Mouse (Mus musculus): ENCODE measurements around the gene Clock. TPM values are rescaled to one million over a fixed set of nuclear protein-coding genes. Genes with fewer than 3 reads are reported as not detected.
A peak's percentile ranks its signal among the peaks of the same experiment; 100 is the strongest.

Clock gene
- polyA plus RNA-seq, 1 experiment, result 16.3 TPM

GRCm38 (mm10) chr5:76203171-76203570, 101.4 kb downstream of the Clock start:
- no peak for DNase-seq (ENCODE audit: low read depth)
- no peak for TF ChIP-seq CTCF (IDR thresholded peaks at IDR 0.05; ENCODE audit: borderline replicate concordance, extremely low read depth, insufficient read depth, insufficient read length)
- TF ChIP-seq POLR2A (IDR thresholded peaks at IDR 0.05; ENCODE audit: borderline replicate concordance, extremely low read depth, insufficient read depth, insufficient read length, poor library complexity, severe bottlenecking), result no peak

- no peak for DNase-seq (ENCODE audit: low read depth)
- TF ChIP-seq POLR2A (IDR thresholded peaks at IDR 0.05; ENCODE audit: borderline replicate concordance, extremely low read depth, insufficient read depth, insufficient read length, poor library complexity, severe bottlenecking), result no peak
- TF ChIP-seq CTCF (IDR thresholded peaks at IDR 0.05; ENCODE audit: borderline replicate concordance, extremely low read depth, insufficient read depth, insufficient read length), result no peak
Observed at GRCm38 (mm10) chr5:76199346-76199745, 105.2 kb downstream of the Clock start.

GRCm38 (mm10) chr5:76194377-76194945, 110.1 kb downstream of the Clock start:
- no peak for DNase-seq (ENCODE audit: low read depth)

GRCm38 (mm10) chr5:76193075-76193474, 111.5 kb downstream of the Clock start:
- TF ChIP-seq CTCF (IDR thresholded peaks at IDR 0.05; ENCODE audit: borderline replicate concordance, extremely low read depth, insufficient read depth, insufficient read length), result no peak
- no peak for TF ChIP-seq POLR2A (IDR thresholded peaks at IDR 0.05; ENCODE audit: borderline replicate concordance, extremely low read depth, insufficient read depth, insufficient read length, poor library complexity, severe bottlenecking)
- DNase-seq (ENCODE audit: low read depth), result no peak

More at GRCm38 (mm10) chr5:76194377-76194945, 110.1 kb downstream of the Clock start:
- TF ChIP-seq CTCF (IDR thresholded peaks at IDR 0.05; ENCODE audit: borderline replicate concordance, extremely low read depth, insufficient read depth, insufficient read length), result no peak
- no peak for TF ChIP-seq POLR2A (IDR thresholded peaks at IDR 0.05; ENCODE audit: borderline replicate concordance, extremely low read depth, insufficient read depth, insufficient read length, poor library complexity, severe bottlenecking)

GRCm38 (mm10) chr5:76190609-76191008, 114.0 kb downstream of the Clock start:
- DNase-seq (ENCODE audit: low read depth), result no peak
- TF ChIP-seq CTCF (IDR thresholded peaks at IDR 0.05; ENCODE audit: borderline replicate concordance, extremely low read depth, insufficient read depth, insufficient read length) (no peak), POLR2A (IDR thresholded peaks at IDR 0.05; ENCODE audit: borderline replicate concordance, extremely low read depth, insufficient read depth, insufficient read length, poor library complexity, severe bottlenecking) (no peak)

GRCm38 (mm10) chr5:76187885-76188284, 116.7 kb downstream of the Clock start:
- no peak for DNase-seq (ENCODE audit: low read depth)
- no peak for TF ChIP-seq POLR2A (IDR thresholded peaks at IDR 0.05; ENCODE audit: borderline replicate concordance, extremely low read depth, insufficient read depth, insufficient read length, poor library complexity, severe bottlenecking)
- no peak for TF ChIP-seq CTCF (IDR thresholded peaks at IDR 0.05; ENCODE audit: borderline replicate concordance, extremely low read depth, insufficient read depth, insufficient read length)

- TF ChIP-seq POLR2A (IDR thresholded peaks at IDR 0.05; ENCODE audit: borderline replicate concordance, extremely low read depth, insufficient read depth, insufficient read length, poor library complexity, severe bottlenecking) (no peak), CTCF (IDR thresholded peaks at IDR 0.05; ENCODE audit: borderline replicate concordance, extremely low read depth, insufficient read depth, insufficient read length) (no peak)
Observed at GRCm38 (mm10) chr5:76184286-76185080, 120.1 kb downstream of the Clock start.

GRCm38 (mm10) chr5:76183750-76184261, 120.8 kb downstream of the Clock start, which contains the start of gene Tmem165:
Gene Tmem165, plus strand, starts transcription at chr5:76183880.
- peak; percentile 97 for DNase-seq (ENCODE audit: low read depth)
- TF ChIP-seq CTCF (IDR thresholded peaks at IDR 0.05; ENCODE audit: borderline replicate concordance, extremely low read depth, insufficient read depth, insufficient read length), result no peak
- peak; percentile 96 for TF ChIP-seq POLR2A (IDR thresholded peaks at IDR 0.05; ENCODE audit: borderline replicate concordance, extremely low read depth, insufficient read depth, insufficient read length, poor library complexity, severe bottlenecking)

More at GRCm38 (mm10) chr5:76184286-76185080, 120.1 kb downstream of the Clock start:
- peak; percentile 88 for DNase-seq (ENCODE audit: low read depth)

- TF ChIP-seq CTCF (IDR thresholded peaks at IDR 0.05; ENCODE audit: borderline replicate concordance, extremely low read depth, insufficient read depth, insufficient read length) (no peak), POLR2A (IDR thresholded peaks at IDR 0.05; ENCODE audit: borderline replicate concordance, extremely low read depth, insufficient read depth, insufficient read length, poor library complexity, severe bottlenecking) (no peak)
- DNase-seq (ENCODE audit: low read depth), result peak; percentile 8
Observed at GRCm38 (mm10) chr5:76183043-76183749, 121.4 kb downstream of the Clock start.

- TF ChIP-seq POLR2A (IDR thresholded peaks at IDR 0.05; ENCODE audit: borderline replicate concordance, extremely low read depth, insufficient read depth, insufficient read length, poor library complexity, severe bottlenecking) (no peak), CTCF (IDR thresholded peaks at IDR 0.05; ENCODE audit: borderline replicate concordance, extremely low read depth, insufficient read depth, insufficient read length) (no peak)
- peak; percentile 15 for DNase-seq (ENCODE audit: low read depth)
Observed at GRCm38 (mm10) chr5:76182326-76182725, 122.3 kb downstream of the Clock start.

GRCm38 (mm10) chr5:76179791-76180190, 124.8 kb downstream of the Clock start:
- TF ChIP-seq CTCF (IDR thresholded peaks at IDR 0.05; ENCODE audit: borderline replicate concordance, extremely low read depth, insufficient read depth, insufficient read length) (no peak), POLR2A (IDR thresholded peaks at IDR 0.05; ENCODE audit: borderline replicate concordance, extremely low read depth, insufficient read depth, insufficient read length, poor library complexity, severe bottlenecking) (no peak)

More at GRCm38 (mm10) chr5:76179791-76180190, 124.8 kb downstream of the Clock start:
- DNase-seq (ENCODE audit: low read depth), result no peak

Measured in brain, embryonic 14.5 days (tissue).